Mouse (Mus musculus): ENCODE measurements around the gene Hoxa5. TPM values are rescaled to one million over a fixed set of nuclear protein-coding genes. Genes with fewer than 3 reads are reported as not detected.

The Hoxa5 gene
- polyA plus RNA-seq, 1 experiment from 2014 or later: 20.9 TPM

- H3K36me3 ChIP-seq (ENCODE audit: control insufficient read depth, insufficient read depth, low read length): peaks cover 8% of the 10 kb centered on the region; the same call in 1 of the 2 replicates
- H3K4me2 ChIP-seq (ENCODE audit: low read depth, low read length): peak overlapping the region; percentile 90
- H3K27ac ChIP-seq (ENCODE audit: low read depth, low read length): peak overlapping the region; percentile 87
- no peaks in the 10 kb centered on the region for H3K9me3 ChIP-seq (ENCODE audit: control insufficient read depth, low read length)
- no peak for ATAC-seq (ENCODE audit: low read depth)
- H3K4me3 ChIP-seq (ENCODE audit: low read depth, low read length): peak overlapping the region; percentile 38
- H3K27me3 ChIP-seq (ENCODE audit: control insufficient read depth, insufficient read depth, low read length): no peaks in the 10 kb centered on the region
- peak overlapping the region; percentile 76 for H3K9ac ChIP-seq (replicated peaks; ENCODE audit: low read depth, low read length)
- peaks cover 74% of the 10 kb centered on the region for H3K4me1 ChIP-seq (ENCODE audit: control insufficient read depth, insufficient read depth, low read length)
- 3% methylated on average over 10 of the region's 10 CpGs for WGBS
Measured at GRCm38 (mm10) chr6:52179690-52180089, 24.7 kb downstream of the Hoxa5 start.

- WGBS: 3% methylated on average over 4 of the region's 4 CpGs
- Histone ChIP-seq H3K9ac (replicated peaks; ENCODE audit: low read depth, low read length) (peak overlapping the region; percentile 76), H3K4me2 (ENCODE audit: low read depth, low read length) (peak overlapping the region; percentile 90), H3K27ac (ENCODE audit: low read depth, low read length) (peak overlapping the region; percentile 87), H3K9me3 (ENCODE audit: control insufficient read depth, low read length) (no peaks in the 10 kb centered on the region), H3K4me1 (ENCODE audit: control insufficient read depth, insufficient read depth, low read length) (peaks cover 68% of the 10 kb centered on the region), H3K36me3 (ENCODE audit: control insufficient read depth, insufficient read depth, low read length) (peaks cover 8% of the 10 kb centered on the region; the same call in 1 of the 2 replicates), H3K27me3 (ENCODE audit: control insufficient read depth, insufficient read depth, low read length) (no peaks in the 10 kb centered on the region), H3K4me3 (ENCODE audit: low read depth, low read length) (peak overlapping the region; percentile 38)
- no peak for ATAC-seq (ENCODE audit: low read depth)
Measured at GRCm38 (mm10) chr6:52178918-52179665, 25.3 kb downstream of the Hoxa5 start.

- no peak for ATAC-seq (ENCODE audit: low read depth)
Measured at GRCm38 (mm10) chr6:52177806-52178205, 26.6 kb downstream of the Hoxa5 start.

GRCm38 (mm10) chr6:52177061-52177735, 27.2 kb downstream of the Hoxa5 start, which contains the start of gene 5730596B20Rik:
Gene 5730596B20Rik, plus strand, starts transcription at chr6:52177498.
- Histone ChIP-seq H3K4me2 (ENCODE audit: low read depth, low read length) (peak within 1 kb of the TSS; percentile 90), H3K27ac (ENCODE audit: low read depth, low read length) (peak within 1 kb of the TSS; percentile 87)
- WGBS: 4% methylated on average over 36 of the region's 36 CpGs

More at GRCm38 (mm10) chr6:52177806-52178205, 26.6 kb downstream of the Hoxa5 start:
- Histone ChIP-seq H3K9me3 (ENCODE audit: control insufficient read depth, low read length) (no peaks in the 10 kb centered on the region), H3K9ac (replicated peaks; ENCODE audit: low read depth, low read length) (peak overlapping the region; percentile 76), H3K4me1 (ENCODE audit: control insufficient read depth, insufficient read depth, low read length) (peaks cover 74% of the 10 kb centered on the region), H3K27ac (ENCODE audit: low read depth, low read length) (peak overlapping the region; percentile 87), H3K36me3 (ENCODE audit: control insufficient read depth, insufficient read depth, low read length) (peaks cover 4% of the 10 kb centered on the region; the same call in 1 of the 2 replicates), H3K27me3 (ENCODE audit: control insufficient read depth, insufficient read depth, low read length) (no peaks in the 10 kb centered on the region), H3K4me2 (ENCODE audit: low read depth, low read length) (peak overlapping the region; percentile 90), H3K4me3 (ENCODE audit: low read depth, low read length) (peak overlapping the region; percentile 38)
- 9% methylated on average over 9 of the region's 9 CpGs for WGBS

GRCm38 (mm10) chr6:52176391-52176790, 28.0 kb downstream of the Hoxa5 start:
- peak overlapping the region; percentile 76 for H3K9ac ChIP-seq (replicated peaks; ENCODE audit: low read depth, low read length)
- H3K36me3 ChIP-seq (ENCODE audit: control insufficient read depth, insufficient read depth, low read length): peaks cover 4% of the 10 kb centered on the region; the same call in 1 of the 2 replicates
- no peaks in the 10 kb centered on the region for H3K27me3 ChIP-seq (ENCODE audit: control insufficient read depth, insufficient read depth, low read length)
- H3K4me3 ChIP-seq (ENCODE audit: low read depth, low read length): peak overlapping the region; percentile 38
- WGBS: 2% methylated on average over 6 of the region's 6 CpGs
- H3K4me1 ChIP-seq (ENCODE audit: control insufficient read depth, insufficient read depth, low read length): peaks cover 80% of the 10 kb centered on the region
- H3K27ac ChIP-seq (ENCODE audit: low read depth, low read length): peak overlapping the region; percentile 87
- H3K4me2 ChIP-seq (ENCODE audit: low read depth, low read length): peak overlapping the region; percentile 90
- no peak for ATAC-seq (ENCODE audit: low read depth)
- H3K9me3 ChIP-seq (ENCODE audit: control insufficient read depth, low read length): no peaks in the 10 kb centered on the region

More at GRCm38 (mm10) chr6:52177061-52177735, 27.2 kb downstream of the Hoxa5 start, which contains the start of gene 5730596B20Rik:
- H3K4me1 ChIP-seq (ENCODE audit: control insufficient read depth, insufficient read depth, low read length): peaks cover 78% of the 10 kb centered on the region
- H3K9me3 ChIP-seq (ENCODE audit: control insufficient read depth, low read length): no peaks in the 10 kb centered on the region
- H3K36me3 ChIP-seq (ENCODE audit: control insufficient read depth, insufficient read depth, low read length): peaks cover 4% of the 10 kb centered on the region; the same call in 1 of the 2 replicates
- peak; percentile 24; the same call in 1 of the 2 replicates for ATAC-seq (ENCODE audit: low read depth)
- H3K27me3 ChIP-seq (ENCODE audit: control insufficient read depth, insufficient read depth, low read length): no peaks in the 10 kb centered on the region
- H3K9ac ChIP-seq (replicated peaks; ENCODE audit: low read depth, low read length): peak within 1 kb of the TSS; percentile 76
- H3K4me3 ChIP-seq (ENCODE audit: low read depth, low read length): peak within 1 kb of the TSS; percentile 38

- peak overlapping the region; percentile 38 for H3K4me3 ChIP-seq (ENCODE audit: low read depth, low read length)
- 2% methylated on average over 19 of the region's 35 CpGs for WGBS
- H3K36me3 ChIP-seq (ENCODE audit: control insufficient read depth, insufficient read depth, low read length): peaks cover under 1% of the 10 kb centered on the region; the same call in 1 of the 2 replicates
- peak; percentile 9; the same call in 1 of the 2 replicates for ATAC-seq (ENCODE audit: low read depth)
- H3K27me3 ChIP-seq (ENCODE audit: control insufficient read depth, insufficient read depth, low read length): no peaks in the 10 kb centered on the region
- H3K27ac ChIP-seq (ENCODE audit: low read depth, low read length): peak overlapping the region; percentile 87
- peak overlapping the region; percentile 76 for H3K9ac ChIP-seq (replicated peaks; ENCODE audit: low read depth, low read length)
- H3K9me3 ChIP-seq (ENCODE audit: control insufficient read depth, low read length): no peaks in the 10 kb centered on the region
- peaks cover 84% of the 10 kb centered on the region for H3K4me1 ChIP-seq (ENCODE audit: control insufficient read depth, insufficient read depth, low read length)
- peak overlapping the region; percentile 90 for H3K4me2 ChIP-seq (ENCODE audit: low read depth, low read length)
Measured at GRCm38 (mm10) chr6:52175864-52176263, 28.5 kb downstream of the Hoxa5 start.

GRCm38 (mm10) chr6:52174968-52175751, 29.2 kb downstream of the Hoxa5 start:
- H3K9ac ChIP-seq (replicated peaks; ENCODE audit: low read depth, low read length): peak overlapping the region; percentile 76
- no peaks in the 10 kb centered on the region for H3K27me3 ChIP-seq (ENCODE audit: control insufficient read depth, insufficient read depth, low read length)
- H3K4me1 ChIP-seq (ENCODE audit: control insufficient read depth, insufficient read depth, low read length): peaks cover 84% of the 10 kb centered on the region
- WGBS: 2% methylated on average over 41 of the region's 41 CpGs
- peak overlapping the region; percentile 87 for H3K27ac ChIP-seq (ENCODE audit: low read depth, low read length)
- peak; percentile 13; the same call in 1 of the 2 replicates for ATAC-seq (ENCODE audit: low read depth)
- no peaks in the 10 kb centered on the region for H3K9me3 ChIP-seq (ENCODE audit: control insufficient read depth, low read length)
- no peaks in the 10 kb centered on the region; the same call in 1 of the 2 replicates for H3K36me3 ChIP-seq (ENCODE audit: control insufficient read depth, insufficient read depth, low read length)
- peak overlapping the region; percentile 38 for H3K4me3 ChIP-seq (ENCODE audit: low read depth, low read length)
- peak overlapping the region; percentile 90 for H3K4me2 ChIP-seq (ENCODE audit: low read depth, low read length)

- Histone ChIP-seq H3K4me1 (ENCODE audit: control insufficient read depth, insufficient read depth, low read length) (peaks cover 83% of the 10 kb centered on the region), H3K9ac (replicated peaks; ENCODE audit: low read depth, low read length) (no peak overlapping the region), H3K27ac (ENCODE audit: low read depth, low read length) (peak overlapping the region; percentile 93; the same call in 1 of the 2 replicates), H3K36me3 (ENCODE audit: control insufficient read depth, insufficient read depth, low read length) (peaks cover 4% of the 10 kb centered on the region; the same call in 1 of the 2 replicates), H3K4me2 (ENCODE audit: low read depth, low read length) (peak overlapping the region; percentile 25; the same call in 1 of the 2 replicates), H3K27me3 (ENCODE audit: control insufficient read depth, insufficient read depth, low read length) (no peaks in the 10 kb centered on the region), H3K9me3 (ENCODE audit: control insufficient read depth, low read length) (no peaks in the 10 kb centered on the region), H3K4me3 (ENCODE audit: low read depth, low read length) (peak overlapping the region; percentile 4; the same call in 1 of the 2 replicates)
- 4% methylated on average over 4 of the region's 4 CpGs for whole genome bisulfite sequencing
- ATAC-seq (ENCODE audit: low read depth): no peak
Measured at GRCm38 (mm10) chr6:52173648-52174047, 30.7 kb downstream of the Hoxa5 start.
